Mouse (Mus musculus) lung, adult 18-20 months (tissue): ENCODE measurements around the gene Map3k9.

Experiments
- DNase-seq, 2 experiments: peaks; one replicate each; pipeline ENCODE4 v3.0.0; 2022; ENCODE audit warnings: mixed read lengths in 2 of 2

Map3k9 gene

DNA sequence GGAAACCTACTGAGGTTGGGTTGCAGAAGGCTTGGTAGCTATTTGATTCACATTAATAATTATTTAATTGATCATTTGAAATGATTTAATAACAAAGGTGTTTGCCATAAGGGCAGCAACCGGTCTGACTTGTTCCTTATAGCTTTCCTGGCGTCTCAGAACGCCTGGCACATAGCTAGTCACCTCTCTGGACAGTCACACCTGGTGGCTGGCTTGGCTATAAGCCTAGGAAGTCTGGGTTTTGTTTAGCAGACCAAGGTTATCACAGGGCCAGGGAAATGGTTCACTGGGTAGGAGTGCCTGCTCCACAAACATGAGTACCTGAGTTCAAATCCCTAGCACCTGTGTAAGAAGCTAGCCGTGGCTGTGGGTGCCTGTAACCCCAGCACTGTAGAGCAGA lies 2.3 kb upstream of the Map3k9 start:
- peak; percentile 71 to 83 for DNase-seq

- DNase-seq = peak; percentile 12 to 41
Observed at GRCm38 (mm10) chr12:81782606-81783005, 1.6 kb upstream of the Map3k9 start.

DNA sequence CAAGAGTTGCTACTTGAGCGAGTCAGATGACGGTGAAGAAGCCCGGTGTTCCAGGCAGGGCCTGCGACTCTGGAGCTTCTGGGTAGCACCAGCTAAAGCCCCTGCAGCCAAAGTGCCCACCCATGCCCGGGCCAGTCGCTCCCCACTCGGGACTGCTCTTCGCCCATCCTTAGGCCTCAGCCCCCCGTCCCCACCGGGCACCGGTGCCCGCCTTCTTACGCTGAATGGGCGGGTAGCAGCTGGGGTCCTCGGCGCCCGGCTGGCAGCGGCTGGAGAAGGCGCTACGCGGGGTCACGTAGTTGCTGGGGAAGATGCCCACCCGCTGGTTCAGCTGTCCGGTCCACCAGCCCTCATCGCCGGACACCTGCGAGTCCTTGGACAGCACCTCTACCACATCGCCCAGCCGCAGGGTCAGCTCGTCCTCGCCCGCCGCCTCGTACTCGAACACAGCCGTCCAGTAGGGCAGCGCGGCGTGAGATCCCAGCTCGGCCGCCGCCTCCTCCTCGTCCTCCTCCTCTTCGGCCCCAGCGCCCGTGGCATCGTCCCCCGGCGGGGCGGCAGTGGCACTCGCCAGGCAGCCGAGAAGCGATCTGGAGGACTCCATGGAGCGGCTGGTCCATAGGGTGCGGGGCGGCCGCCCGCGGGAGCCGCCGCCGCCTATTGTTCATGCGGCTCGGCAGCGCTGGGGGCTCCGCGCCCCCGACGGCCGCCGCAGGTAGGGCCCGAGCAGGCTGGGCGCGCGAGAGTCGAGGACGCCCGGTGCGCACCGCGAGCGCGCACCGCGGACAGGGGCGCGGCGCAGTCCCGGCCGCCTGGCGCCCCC lies 493 bp downstream of the Map3k9 start:
- DNase-seq = peak; percentile 16 to 42

DNA sequence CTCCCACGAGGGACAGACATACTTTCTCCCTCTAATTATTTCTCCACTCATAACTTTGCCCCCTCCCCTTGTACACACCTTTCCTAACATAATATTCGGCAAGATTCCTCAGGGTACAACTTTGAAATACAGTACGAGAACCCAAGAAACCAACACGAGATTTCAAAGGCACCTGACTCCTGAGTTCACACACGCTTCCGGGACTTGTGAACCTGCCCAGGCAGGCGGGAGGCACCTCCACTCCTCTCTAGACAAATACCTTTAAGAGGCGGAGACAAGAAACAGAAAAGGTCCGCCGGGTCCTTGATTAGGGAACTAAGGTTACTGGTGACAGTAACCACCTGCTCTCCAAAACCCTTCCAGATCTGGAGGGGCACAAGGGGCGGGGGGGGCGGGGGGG lies 1.1 kb downstream of the Map3k9 start:
- peak; percentile 69 to 85 for DNase-seq

DNA sequence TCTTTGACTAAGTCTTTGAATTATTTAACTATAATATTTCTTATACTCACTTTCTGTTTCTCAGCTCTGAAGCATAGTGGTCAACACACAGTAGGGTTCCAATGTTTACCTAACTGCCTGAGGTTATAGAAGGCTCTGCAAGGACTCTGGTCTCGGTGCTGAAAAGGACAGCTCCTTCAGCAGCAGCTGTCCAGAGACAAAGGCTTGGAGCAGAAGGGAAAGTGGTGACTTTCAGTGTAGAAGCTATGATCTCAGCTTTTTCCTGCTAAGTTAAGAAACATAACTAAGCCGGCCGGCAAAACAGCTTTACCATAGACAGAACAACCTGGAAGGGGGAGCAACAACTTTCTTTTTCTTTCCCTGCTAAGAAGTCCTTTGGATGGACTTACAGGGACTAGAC lies 4.8 kb downstream of the Map3k9 start:
- DNase-seq = no peak

GRCm38 (mm10) chr12:81775641-81776040 lies 5.3 kb downstream of the Map3k9 start:
- DNase-seq = no peak

GRCm38 (mm10) chr12:81774186-81774585 lies 6.8 kb downstream of the Map3k9 start:
- no peak for DNase-seq

DNA sequence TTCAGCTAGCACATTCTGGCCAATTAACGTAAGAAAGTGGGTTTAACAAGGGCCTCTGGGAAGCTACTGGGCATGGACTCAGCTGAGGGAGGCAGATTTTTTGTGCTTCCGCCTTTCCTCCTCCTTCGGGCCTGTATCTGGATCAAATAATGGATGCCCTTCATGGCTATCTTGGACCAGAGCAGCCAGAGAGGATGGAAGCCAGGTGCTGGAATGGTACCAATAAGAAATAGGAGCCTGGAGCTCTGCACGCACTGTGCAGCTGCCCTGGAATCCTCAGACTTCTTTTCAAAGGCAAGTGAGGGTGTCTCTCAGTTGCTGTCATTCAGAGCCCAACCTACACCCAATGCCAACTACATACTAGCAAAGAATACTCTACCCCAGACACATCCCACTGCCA lies 11.5 kb downstream of the Map3k9 start:
- DNase-seq = no peak

- no peak for DNase-seq
Observed at GRCm38 (mm10) chr12:81765386-81765785, 15.6 kb downstream of the Map3k9 start.

DNA sequence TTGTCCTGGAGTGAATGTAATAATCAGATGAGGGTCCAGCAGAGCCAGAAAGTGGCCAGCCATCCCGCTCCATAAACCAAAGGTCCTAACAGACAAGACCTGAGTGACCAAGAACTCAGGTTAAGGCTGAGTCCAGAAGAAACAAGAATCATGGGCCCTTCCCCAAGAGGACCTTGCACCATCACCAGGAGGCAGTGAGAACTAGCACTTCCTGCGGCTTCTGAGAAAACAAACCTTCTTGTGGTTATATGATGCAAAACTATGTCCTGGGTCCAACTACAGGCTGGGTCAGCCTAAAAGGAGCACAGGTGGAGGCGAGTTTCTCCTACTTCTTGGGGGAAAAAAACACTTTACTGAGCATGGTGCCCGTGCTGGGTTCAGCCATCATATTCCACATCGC lies 16.6 kb downstream of the Map3k9 start:
- no peak for DNase-seq

GRCm38 (mm10) chr12:81754651-81755050 lies 26.3 kb downstream of the Map3k9 start:
- DNase-seq = peak; percentile 60 to 62

- DNase-seq = no peak
Observed at GRCm38 (mm10) chr12:81751116-81751515, 29.9 kb downstream of the Map3k9 start.

DNA sequence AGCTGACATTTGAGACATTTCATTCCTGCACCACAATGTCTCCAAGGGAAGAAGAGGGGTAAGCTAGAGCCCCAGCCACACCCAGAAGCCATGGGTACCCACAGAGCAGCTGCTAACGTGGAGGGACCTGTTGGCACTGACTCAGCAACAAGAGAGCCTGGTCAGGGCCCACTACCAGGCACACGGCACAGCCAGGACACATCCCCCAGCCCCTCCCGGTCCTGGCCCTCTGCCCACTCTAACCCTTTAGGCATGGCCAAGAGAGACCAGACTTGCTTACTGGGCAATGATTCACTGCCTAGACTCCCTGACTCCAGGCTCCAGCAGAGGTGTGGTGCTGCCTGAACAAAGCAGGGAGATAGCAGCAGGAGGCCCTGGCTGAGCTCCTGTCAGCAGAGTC lies 32.1 kb downstream of the Map3k9 start:
- DNase-seq = peak in 1 of 2 experiments; percentile 15

DNA sequence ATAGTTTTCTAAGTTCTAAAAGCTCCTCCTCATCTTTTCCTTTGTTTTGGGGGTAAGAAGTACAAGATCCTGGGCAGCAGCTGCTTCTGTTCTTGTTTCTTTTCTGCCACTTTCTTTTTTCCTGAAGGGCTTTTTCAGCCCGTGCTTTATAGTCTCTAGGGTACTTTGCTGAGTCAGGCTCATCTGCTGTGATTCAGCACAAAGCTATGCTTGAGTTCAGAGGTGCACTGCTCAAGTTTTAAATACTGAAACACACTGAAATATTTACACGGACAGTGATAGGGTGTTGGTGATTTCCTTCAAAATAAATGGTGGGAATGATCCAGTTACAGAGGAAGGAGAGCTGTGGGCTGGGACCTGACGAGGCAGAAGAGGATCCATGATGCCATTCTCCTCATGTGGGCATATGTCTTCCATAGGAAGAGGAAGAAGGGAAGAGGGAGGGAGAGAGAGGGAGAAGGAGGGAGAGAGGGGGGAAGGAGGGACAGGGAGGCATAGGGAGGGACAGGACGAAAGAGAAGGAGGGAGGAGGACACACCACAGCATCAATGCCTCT lies 32.9 kb downstream of the Map3k9 start:
- peak in 1 of 2 experiments; percentile 32 for DNase-seq

- DNase-seq = no peak
Observed at GRCm38 (mm10) chr12:81746400-81747024, 34.5 kb downstream of the Map3k9 start.

DNA sequence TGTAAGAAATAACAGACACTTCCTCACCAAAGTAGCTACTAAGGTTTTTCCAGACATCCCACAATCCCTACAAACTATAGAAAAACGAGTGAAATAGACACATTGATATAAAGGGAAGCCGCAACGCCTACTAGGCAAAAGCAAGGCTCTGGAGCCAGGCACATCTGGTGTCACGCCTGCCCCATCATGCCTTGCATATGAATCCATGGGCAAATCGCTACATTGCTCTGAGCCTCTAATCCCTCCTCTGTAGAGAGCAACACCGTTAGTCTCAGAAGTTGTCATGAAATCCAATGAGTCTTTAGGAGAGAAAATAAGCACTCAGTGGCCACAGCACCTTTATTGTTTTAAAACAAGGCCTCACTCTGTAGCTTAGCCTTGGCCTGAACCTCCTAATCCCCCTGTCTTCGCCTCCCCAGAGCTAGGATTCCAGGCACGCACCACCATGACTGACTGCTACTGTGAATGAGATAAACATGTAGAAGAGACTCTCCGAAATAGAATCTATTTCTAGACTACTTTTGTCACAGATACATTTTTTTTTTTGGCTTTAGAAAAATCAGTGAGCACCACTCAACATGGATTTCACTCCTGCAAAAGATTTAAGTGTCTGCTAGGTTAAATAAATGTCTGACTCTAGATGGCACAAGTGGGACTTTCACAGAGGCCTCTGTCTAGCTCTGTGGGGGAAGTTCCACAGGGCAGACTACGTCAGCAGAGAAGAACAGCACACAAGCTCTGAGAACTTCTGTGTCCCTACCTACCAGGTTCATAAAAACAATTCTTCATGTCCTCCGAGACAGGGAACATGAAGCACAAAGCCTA lies 45.5 kb downstream of the Map3k9 start:
- DNase-seq = peak in 1 of 2 experiments; percentile 24

GRCm38 (mm10) chr12:81726246-81726822 lies 54.6 kb downstream of the Map3k9 start:
- DNase-seq = no peak

DNA sequence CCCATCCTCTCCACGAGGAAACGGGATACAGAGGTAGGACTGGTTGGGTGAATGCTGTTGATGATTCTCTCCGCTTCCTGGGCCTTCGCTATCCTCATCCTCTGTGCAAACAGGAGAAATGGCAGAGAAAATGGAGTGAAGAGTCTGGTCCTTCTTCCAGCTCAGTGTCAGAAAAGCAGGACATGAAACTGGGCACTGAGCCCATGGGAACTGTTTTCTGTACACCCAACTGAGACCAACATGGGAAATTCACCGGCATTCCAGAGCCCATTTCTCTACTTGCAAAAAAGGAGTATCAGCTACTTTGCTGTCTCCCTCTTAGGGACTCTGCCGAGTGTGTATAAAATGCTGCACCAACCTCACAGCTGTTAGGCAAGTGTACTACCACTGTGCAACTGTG lies 56.2 kb downstream of the Map3k9 start:
- DNase-seq = no peak

- DNase-seq = no peak
Observed at GRCm38 (mm10) chr12:81723375-81723774, 57.6 kb downstream of the Map3k9 start.

DNA sequence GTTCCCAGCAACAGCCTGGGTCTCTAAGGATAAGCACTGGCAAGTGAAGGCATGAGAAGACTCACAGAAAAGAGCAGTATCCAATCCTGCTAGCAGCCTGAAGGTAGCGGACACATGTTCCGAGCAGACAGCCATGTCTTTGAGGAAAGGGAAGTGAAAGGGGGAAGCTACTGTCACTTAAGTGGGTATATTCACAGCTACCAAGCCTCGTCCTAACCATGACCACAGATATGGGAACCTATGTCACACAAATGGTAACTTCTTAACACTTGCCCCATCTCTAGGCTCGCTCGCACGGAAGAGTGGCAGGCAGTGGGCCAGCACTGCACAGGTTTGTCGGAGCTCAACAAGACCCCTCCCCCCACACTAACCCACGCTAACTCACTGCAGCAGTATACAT lies 61.3 kb downstream of the Map3k9 start:
- DNase-seq = no peak

- peak; percentile 39 to 52 for DNase-seq
Observed at GRCm38 (mm10) chr12:81719161-81719560, 61.8 kb downstream of the Map3k9 start.

DNA sequence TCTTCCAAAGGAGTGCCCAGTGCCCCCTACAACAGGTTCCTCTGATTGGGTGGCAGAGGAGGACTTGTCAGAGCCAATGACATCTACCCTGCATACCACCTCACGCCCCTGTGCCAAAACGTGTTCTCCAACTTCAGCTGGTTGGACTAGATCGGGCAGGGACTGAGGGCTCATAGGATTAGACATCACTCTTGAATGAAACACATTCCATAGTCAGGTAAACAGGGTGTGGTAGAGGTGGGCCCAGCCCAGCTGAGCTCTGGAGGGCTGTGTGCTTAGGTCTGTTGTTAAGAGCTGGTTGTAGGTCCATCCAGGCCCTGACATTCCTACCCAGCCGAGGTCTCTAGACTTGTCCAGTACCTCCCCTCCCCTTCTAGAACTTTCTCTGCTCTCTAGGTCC lies 68.4 kb downstream of the Map3k9 start:
- no peak for DNase-seq

DNA sequence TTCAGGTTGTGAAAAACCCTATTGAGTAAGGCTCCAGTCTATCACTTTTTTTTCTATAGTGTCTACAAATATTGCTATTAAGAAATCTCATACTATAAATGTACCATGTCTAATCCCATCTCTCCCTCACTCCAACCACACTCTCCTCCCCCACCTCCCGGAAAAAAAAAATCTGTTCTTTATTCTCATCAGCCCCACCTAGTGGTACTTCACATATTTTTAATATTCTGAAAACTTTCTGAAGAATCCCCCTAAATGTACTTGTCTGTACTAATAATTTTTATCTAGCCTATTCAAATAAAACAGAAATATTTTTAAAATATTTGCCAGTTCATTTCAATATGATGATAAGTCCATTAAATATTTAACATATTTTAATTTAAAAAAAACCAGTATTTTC lies 78.1 kb downstream of the Map3k9 start:
- DNase-seq = no peak
